Comparison of ENCODE assay signal across 13 mouse cellular contexts in genomic region chr1:103762745-103763144, GRCm38 (mm10).
A peak's percentile ranks its signal among the peaks of the same experiment; 100 is the strongest.
DNase-seq lines count a peak whose midpoint lies in the region; ATAC-seq lines count a peak whose summit lies in the region.
"Had no signal": no experiment of that assay in that cellular context is flagged by ENCODE, and none has a peak within 500 bp of the region (broad histone marks: within the 10 kb centered on the region; RNA-seq: fewer than 3 reads in every experiment).

No protein-coding gene starts in this region.

- DNase-seq in midbrain, embryonic 11.5 days (ENCODE audit: low spot score, missing footprints): no peak
- DNase-seq in ZHBTc4 (ENCODE audit: low read depth, low spot score): peak; percentile 56
- DNase-seq in mesoderm, embryonic 11.5 days (ENCODE audit: low read depth, low spot score): peak; percentile 6
- DNase-seq in thymus, postnatal 0 days (ENCODE audit: low spot score): no peak
- DNase-seq: heart, postnatal 14 days; kidney, postnatal 36 days; thymus, adult 18-20 months had no signal

- H3K4me1 ChIP-seq in hindbrain, embryonic 12.5 days: no peaks in the 10 kb centered on the region
- no peaks in the 10 kb centered on the region for H3K4me1 ChIP-seq in hindbrain, embryonic 16.5 days (ENCODE audit: control insufficient read depth, insufficient read depth, low read depth, low read length)
- no peaks in the 10 kb centered on the region for H3K4me1 ChIP-seq in midbrain, embryonic 13.5 days (replicated peaks)
- no peaks in the 10 kb centered on the region for H3K4me1 ChIP-seq in midbrain, embryonic 11.5 days (ENCODE audit: control insufficient read depth, insufficient read depth, low read length)
- H3K4me1 ChIP-seq: midbrain, embryonic 12.5 days; neural tube, embryonic 15.5 days had no signal

- no peak overlapping the region for H3K4me2 ChIP-seq in hindbrain, embryonic 12.5 days (replicated peaks)
- no peak overlapping the region for H3K4me2 ChIP-seq in hindbrain, embryonic 16.5 days (ENCODE audit: low read length)
- H3K4me2 ChIP-seq in midbrain, embryonic 13.5 days (replicated peaks): no peak overlapping the region
- H3K4me2 ChIP-seq in midbrain, embryonic 11.5 days: no peak overlapping the region
- H3K4me2 ChIP-seq: midbrain, embryonic 12.5 days; neural tube, embryonic 15.5 days had no signal

- WGBS in hindbrain, embryonic 12.5 days: 47% methylated on average over 3 of the region's 3 CpGs
- WGBS in hindbrain, embryonic 16.5 days: 47% methylated on average over 3 of the region's 3 CpGs
- 52% methylated on average over 3 of the region's 3 CpGs for WGBS in midbrain, embryonic 13.5 days
- 42% methylated on average over 3 of the region's 3 CpGs for WGBS in midbrain, embryonic 11.5 days

- H3K27ac ChIP-seq in hindbrain, embryonic 12.5 days: no peak overlapping the region
- H3K27ac ChIP-seq in hindbrain, embryonic 16.5 days (ENCODE audit: low read depth, low read length): no peak overlapping the region
- H3K27ac ChIP-seq in midbrain, embryonic 13.5 days: no peak overlapping the region
- H3K27ac ChIP-seq in midbrain, embryonic 11.5 days (ENCODE audit: low read depth, low read length): no peak overlapping the region
- H3K27ac ChIP-seq: midbrain, embryonic 12.5 days; neural tube, embryonic 15.5 days had no signal

- H3K36me3 ChIP-seq in hindbrain, embryonic 12.5 days: no peaks in the 10 kb centered on the region
- no peaks in the 10 kb centered on the region for H3K36me3 ChIP-seq in hindbrain, embryonic 16.5 days (ENCODE audit: control insufficient read depth, insufficient read depth, low read length)
- no peaks in the 10 kb centered on the region for H3K36me3 ChIP-seq in midbrain, embryonic 13.5 days
- H3K36me3 ChIP-seq in midbrain, embryonic 11.5 days (ENCODE audit: control insufficient read depth, insufficient read depth, low read length): no peaks in the 10 kb centered on the region
- H3K36me3 ChIP-seq: midbrain, embryonic 12.5 days; neural tube, embryonic 15.5 days had no signal

- H3K9me3 ChIP-seq in hindbrain, embryonic 12.5 days (replicated peaks): no peaks in the 10 kb centered on the region
- no peaks in the 10 kb centered on the region for H3K9me3 ChIP-seq in hindbrain, embryonic 16.5 days (ENCODE audit: control insufficient read depth, low read length)
- no peaks in the 10 kb centered on the region for H3K9me3 ChIP-seq in midbrain, embryonic 13.5 days
- no peaks in the 10 kb centered on the region for H3K9me3 ChIP-seq in midbrain, embryonic 11.5 days (ENCODE audit: control insufficient read depth, low read length)
- H3K9me3 ChIP-seq: midbrain, embryonic 12.5 days; neural tube, embryonic 15.5 days had no signal

- no peak overlapping the region for H3K9ac ChIP-seq in hindbrain, embryonic 12.5 days
- H3K9ac ChIP-seq in hindbrain, embryonic 16.5 days (ENCODE audit: low read depth, low read length): no peak overlapping the region
- H3K9ac ChIP-seq in midbrain, embryonic 13.5 days (replicated peaks): no peak overlapping the region
- no peak overlapping the region for H3K9ac ChIP-seq in midbrain, embryonic 11.5 days (ENCODE audit: low read length)
- H3K9ac ChIP-seq: midbrain, embryonic 12.5 days; neural tube, embryonic 15.5 days had no signal

- no peak overlapping the region for H3K4me3 ChIP-seq in hindbrain, embryonic 12.5 days
- no peak overlapping the region for H3K4me3 ChIP-seq in hindbrain, embryonic 16.5 days (ENCODE audit: low read length)
- H3K4me3 ChIP-seq in midbrain, embryonic 13.5 days (replicated peaks): no peak overlapping the region
- no peak overlapping the region for H3K4me3 ChIP-seq in midbrain, embryonic 11.5 days (ENCODE audit: low read depth, low read length)
- H3K4me3 ChIP-seq: midbrain, embryonic 12.5 days; neural tube, embryonic 15.5 days had no signal

- H3K27me3 ChIP-seq in hindbrain, embryonic 12.5 days: no peaks in the 10 kb centered on the region
- no peaks in the 10 kb centered on the region for H3K27me3 ChIP-seq in hindbrain, embryonic 16.5 days (replicated peaks; ENCODE audit: control insufficient read depth, insufficient read depth, low read length)
- H3K27me3 ChIP-seq in midbrain, embryonic 13.5 days: no peaks in the 10 kb centered on the region
- H3K27me3 ChIP-seq in midbrain, embryonic 11.5 days (ENCODE audit: control insufficient read depth, insufficient read depth, low read length): no peaks in the 10 kb centered on the region
- H3K27me3 ChIP-seq: CH12.LX; midbrain, embryonic 12.5 days; neural tube, embryonic 15.5 days had no signal

- ATAC-seq in hindbrain, embryonic 12.5 days (ENCODE audit: low FRiP score): 0 out of 2 replicates have a peak, but pooled peaks have one; percentile 13
- ATAC-seq in hindbrain, embryonic 16.5 days: no peak
- ATAC-seq in midbrain, embryonic 13.5 days: 0 out of 2 replicates have a peak, but pooled peaks have one; percentile 3
- no peak for ATAC-seq in midbrain, embryonic 11.5 days (ENCODE audit: low FRiP score)

Comparison
In these comparisons a context has a peak if more than half of its experiments do, and no peak if none do; other contexts are left out.
1. ATAC-seq: peak in hindbrain, embryonic 12.5 days (single experiment) and midbrain, embryonic 13.5 days (single experiment); none in hindbrain, embryonic 16.5 days (single experiment) and midbrain, embryonic 11.5 days (single experiment).
2. DNase-seq: peak in ZHBTc4 (single experiment) and mesoderm, embryonic 11.5 days (single experiment); none in midbrain, embryonic 11.5 days (single experiment) and thymus, postnatal 0 days (single experiment).